Mouse (Mus musculus): ENCODE measurements at regions not wholly inside any gene's neighbourhood (a gene's known extent, or its start where the extent isn't known, plus 50 kb on each side); places are given as distances from the start of the nearest gene placed in this dataset.

DNA sequence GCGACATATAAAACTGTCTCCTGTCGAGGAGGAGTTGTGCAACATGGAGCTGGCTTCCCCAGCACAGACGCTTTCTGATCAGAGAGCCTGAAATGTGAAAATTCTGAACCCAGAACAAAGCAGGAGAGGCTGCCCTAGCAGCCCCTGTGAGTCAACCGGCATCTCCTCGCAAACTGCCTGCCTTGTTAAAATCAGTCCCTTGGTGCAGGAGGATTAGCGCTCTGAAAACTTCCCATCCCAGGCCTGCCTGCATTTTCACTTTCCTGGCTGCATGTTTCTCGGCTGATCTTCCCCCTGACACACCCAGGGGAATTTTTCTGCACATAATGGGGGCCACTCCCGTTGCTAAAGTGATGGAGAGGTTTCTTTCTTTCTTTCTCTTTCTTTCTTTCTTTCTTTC is 63.0 kb upstream of the Pitx1 start:
- H3K36me3 ChIP-seq (replicated peaks; ENCODE audit: low read length): no peaks in the 10 kb centered on the region
- H3K27me3 ChIP-seq (replicated peaks): peaks cover 26% of the 10 kb centered on the region
- peaks cover 6% of the 10 kb centered on the region; the same call in 1 of the 2 replicates for H3K4me1 ChIP-seq
- H3K4me3 ChIP-seq (replicated peaks): no peak overlapping the region
- TF ChIP-seq FLI1 (IDR thresholded peaks at IDR 0.05; ENCODE audit: low read length): no peak
- no peak for TF ChIP-seq GATA1 (IDR thresholded peaks at IDR 0.05; ENCODE audit: borderline replicate concordance, low read length)
- peaks cover 7% of the 10 kb centered on the region for H3K9me3 ChIP-seq

DNA sequence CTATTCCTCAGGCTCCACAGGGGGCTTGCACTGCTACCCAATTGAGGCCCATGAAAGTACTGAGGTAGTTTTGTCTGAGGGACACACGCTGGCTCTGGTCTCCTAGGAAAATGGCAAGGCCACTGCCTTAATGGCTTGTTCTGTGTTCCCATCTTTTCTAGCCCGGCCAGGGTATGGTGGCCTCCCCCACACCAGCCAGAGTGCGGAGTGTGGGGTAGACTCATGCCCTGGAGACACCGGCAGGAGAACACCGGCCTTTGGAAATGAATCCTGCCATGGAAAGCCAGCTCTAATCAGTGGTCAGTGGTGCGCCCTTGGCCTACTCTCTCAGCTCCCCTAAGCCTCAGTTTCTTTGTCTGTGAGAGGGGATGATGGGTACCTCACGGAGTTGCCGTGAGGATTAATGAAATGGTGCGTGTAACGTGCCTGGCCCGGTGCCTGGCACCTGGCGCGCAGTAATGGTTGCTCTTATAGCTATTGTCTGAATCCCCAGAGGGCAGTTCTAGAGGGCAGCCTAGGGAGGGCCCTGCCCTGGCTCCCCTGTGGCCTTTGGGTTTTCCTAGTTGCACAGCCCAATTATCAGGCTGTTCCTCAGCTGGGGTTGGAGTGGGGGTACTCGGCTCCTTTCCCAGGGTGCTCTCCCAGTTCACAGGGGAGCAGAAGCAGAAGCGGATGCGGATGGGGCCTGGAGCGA is 62.4 kb upstream of the Pitx1 start:
- no peaks in the 10 kb centered on the region for H3K36me3 ChIP-seq (replicated peaks; ENCODE audit: low read length)
- peaks cover 6% of the 10 kb centered on the region; the same call in 1 of the 2 replicates for H3K4me1 ChIP-seq
- no peak overlapping the region for H3K4me3 ChIP-seq (replicated peaks)
- H3K27me3 ChIP-seq (replicated peaks): peaks cover 26% of the 10 kb centered on the region
- peaks cover 9% of the 10 kb centered on the region for H3K9me3 ChIP-seq
- TF ChIP-seq FLI1 (IDR thresholded peaks at IDR 0.05; ENCODE audit: low read length): no peak
- no peak for TF ChIP-seq GATA1 (IDR thresholded peaks at IDR 0.05; ENCODE audit: borderline replicate concordance, low read length)

DNA sequence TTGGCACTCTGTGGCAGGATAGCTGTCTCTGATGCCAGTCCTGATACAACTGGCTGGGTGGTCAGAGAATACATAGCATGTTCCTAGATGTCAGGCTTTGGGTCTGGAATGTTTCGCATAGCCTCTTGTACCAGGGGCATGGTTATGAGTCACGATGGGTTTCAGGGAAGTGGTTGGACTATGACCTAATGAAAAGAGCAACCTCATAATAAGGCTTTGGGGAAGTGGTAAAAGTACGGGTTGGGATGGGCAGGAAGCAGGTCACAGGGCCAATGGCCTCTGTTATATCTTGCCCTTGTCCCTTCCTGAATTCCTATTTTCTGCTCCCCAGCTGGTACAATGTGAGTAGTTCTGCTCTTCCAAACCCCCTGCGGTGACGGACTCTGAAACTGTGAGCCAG is 59.5 kb upstream of the Pitx1 start:
- no peaks in the 10 kb centered on the region for H3K36me3 ChIP-seq (replicated peaks; ENCODE audit: low read length)
- H3K4me3 ChIP-seq (replicated peaks): no peak overlapping the region

DNA sequence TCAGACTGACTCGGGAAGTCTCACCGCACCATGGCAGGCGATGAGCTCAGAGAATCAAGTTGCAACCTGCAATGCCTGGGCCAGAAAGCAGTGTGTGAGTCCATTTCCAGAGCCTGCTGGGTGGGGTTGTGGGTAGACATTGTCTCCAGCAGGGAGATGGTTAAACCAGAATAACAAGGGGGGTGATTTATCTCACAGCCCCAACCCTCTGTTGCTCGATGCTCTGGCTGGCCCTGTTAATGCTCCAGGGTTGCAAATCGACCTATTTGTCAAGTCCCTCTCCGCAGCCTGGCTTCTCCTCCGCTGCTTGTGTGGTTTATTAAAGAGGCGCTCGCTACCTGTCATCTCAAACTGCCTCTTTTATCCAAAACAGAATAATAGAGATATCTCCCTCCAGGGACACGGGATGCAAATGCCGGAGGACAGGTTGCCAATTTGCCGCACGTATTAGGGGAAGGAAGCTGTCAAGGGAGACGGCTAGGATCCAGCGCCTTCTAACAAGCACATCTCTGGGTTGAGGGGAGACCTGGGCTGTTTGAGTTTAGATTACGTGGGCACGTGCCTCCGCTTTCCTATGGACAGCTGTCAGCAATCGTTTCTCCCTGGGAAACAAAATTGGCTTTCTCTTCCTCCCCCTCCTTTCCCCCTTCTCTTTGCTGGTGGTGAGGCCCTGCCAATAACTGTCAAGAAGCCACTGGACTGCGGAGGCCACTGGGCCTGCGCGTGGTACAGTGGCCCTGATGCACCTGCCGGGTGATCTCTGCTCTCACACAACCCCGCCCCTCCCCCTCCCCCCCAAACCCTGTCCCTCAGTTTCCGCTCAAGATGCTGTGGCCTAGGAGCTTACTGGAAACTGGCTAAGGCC is 57.4 kb upstream of the Pitx1 start:
- no peak for TF ChIP-seq GATA1 (IDR thresholded peaks at IDR 0.05; ENCODE audit: borderline replicate concordance, low read length)
- no peak for TF ChIP-seq FLI1 (IDR thresholded peaks at IDR 0.05; ENCODE audit: low read length)
- H3K4me1 ChIP-seq: peaks cover 6% of the 10 kb centered on the region; the same call in 1 of the 2 replicates
- peaks cover 16% of the 10 kb centered on the region for H3K27me3 ChIP-seq (replicated peaks)
- no peaks in the 10 kb centered on the region for H3K36me3 ChIP-seq (replicated peaks; ENCODE audit: low read length)
- no peak overlapping the region for H3K4me3 ChIP-seq (replicated peaks)
- H3K9me3 ChIP-seq: peaks cover 32% of the 10 kb centered on the region

More for the DNA sequence above, 59.5 kb upstream of the Pitx1 start:
- peaks cover 6% of the 10 kb centered on the region; the same call in 1 of the 2 replicates for H3K4me1 ChIP-seq
- H3K27me3 ChIP-seq (replicated peaks): peaks cover 22% of the 10 kb centered on the region
- peaks cover 14% of the 10 kb centered on the region for H3K9me3 ChIP-seq
- TF ChIP-seq FLI1 (IDR thresholded peaks at IDR 0.05; ENCODE audit: low read length) (no peak), GATA1 (IDR thresholded peaks at IDR 0.05; ENCODE audit: borderline replicate concordance, low read length) (no peak)

DNA sequence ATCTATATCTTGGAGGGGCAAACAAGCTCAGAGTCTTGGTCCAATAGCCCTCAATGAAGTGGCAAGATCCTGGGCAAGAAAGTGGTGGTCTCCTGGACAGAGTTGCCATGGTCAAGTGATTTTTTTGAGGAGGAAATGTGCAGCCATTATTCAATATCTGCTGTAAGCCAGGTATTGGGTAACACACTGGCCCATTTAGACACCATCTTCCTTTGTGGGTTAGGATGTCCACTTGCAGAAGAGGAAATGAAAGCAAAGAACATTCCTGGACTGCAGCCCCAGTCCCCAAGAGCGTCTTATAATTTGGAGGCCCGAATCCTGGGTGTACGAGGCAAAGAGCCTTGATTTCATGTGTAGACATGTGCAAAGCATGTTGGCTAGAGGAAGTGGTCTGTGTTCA is 56.3 kb upstream of the Pitx1 start:
- Histone ChIP-seq H3K27me3 (replicated peaks) (peaks cover 17% of the 10 kb centered on the region), H3K4me3 (replicated peaks) (no peak overlapping the region), H3K4me1 (peaks cover 6% of the 10 kb centered on the region; the same call in 1 of the 2 replicates), H3K9me3 (peaks cover 37% of the 10 kb centered on the region), H3K36me3 (replicated peaks; ENCODE audit: low read length) (no peaks in the 10 kb centered on the region)
- TF ChIP-seq FLI1 (IDR thresholded peaks at IDR 0.05; ENCODE audit: low read length) (no peak), GATA1 (IDR thresholded peaks at IDR 0.05; ENCODE audit: borderline replicate concordance, low read length) (no peak)

DNA sequence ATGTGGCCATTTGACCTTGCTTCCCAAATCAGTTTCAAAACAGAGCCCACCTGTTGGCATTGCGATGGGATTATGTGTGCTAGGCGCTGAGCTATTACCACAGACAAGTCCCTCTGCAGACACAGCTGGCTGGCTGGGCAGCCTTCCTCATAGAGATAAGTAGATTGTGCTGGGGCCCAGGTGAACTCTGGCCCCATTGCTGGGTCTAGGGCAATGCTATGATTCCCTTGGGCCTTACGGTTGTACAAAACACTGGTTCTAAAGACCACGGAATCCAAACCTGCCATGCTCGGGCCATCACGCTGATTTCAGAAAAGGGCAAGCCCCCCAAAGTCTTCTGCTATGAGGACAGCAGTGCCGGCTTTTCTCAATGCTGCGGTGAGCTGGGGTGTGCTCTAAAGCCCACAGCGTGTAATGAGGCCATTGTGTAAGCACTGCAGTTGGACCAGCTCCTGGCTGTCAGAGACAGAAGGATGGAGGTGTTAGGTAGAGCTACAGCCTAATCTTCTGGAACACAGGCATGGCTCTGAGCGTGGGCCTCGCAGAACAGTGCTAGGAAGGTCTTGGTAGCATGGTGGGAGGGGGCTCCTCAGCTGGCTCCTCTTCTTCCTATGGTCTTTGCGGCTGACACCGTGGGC is 51.2 kb upstream of the Pitx1 start:
- no peaks in the 10 kb centered on the region for H3K36me3 ChIP-seq (replicated peaks; ENCODE audit: low read length)
- peaks cover 13% of the 10 kb centered on the region for H3K27me3 ChIP-seq (replicated peaks)
- TF ChIP-seq GATA1 (IDR thresholded peaks at IDR 0.05; ENCODE audit: borderline replicate concordance, low read length): no peak
- no peak for TF ChIP-seq FLI1 (IDR thresholded peaks at IDR 0.05; ENCODE audit: low read length)
- H3K9me3 ChIP-seq: peaks cover 29% of the 10 kb centered on the region
- no peaks in the 10 kb centered on the region for H3K4me1 ChIP-seq
- no peak overlapping the region for H3K4me3 ChIP-seq (replicated peaks)

All from megakaryocyte, embryonic 14.5 days (primary cell).